Mouse (Mus musculus) ES-E14 (cell line): Measurements from ENCODE around the gene Jmjd4.

Source experiments
- CHD2 ChIP-seq: IDR thresholded peaks from 2 replicates; pipeline ENCODE4 v1.6.1; 2014; ENCODE audit warnings: mild to moderate bottlenecking, low read depth, low read length, inconsistent platforms
- HCFC1 ChIP-seq: IDR thresholded peaks from 2 replicates; pipeline ENCODE4 v1.6.1; 2012; ENCODE audit warnings: low read length, inconsistent platforms, borderline replicate concordance; ENCODE audit not compliant: insufficient read depth
- MAFK ChIP-seq: IDR thresholded peaks from 2 replicates; pipeline ENCODE4 v1.6.1; 2014; ENCODE audit warnings: mild to moderate bottlenecking, low read depth, low read length, inconsistent platforms; ENCODE audit not compliant: insufficient read depth
- ZC3H11A ChIP-seq: IDR thresholded peaks from 2 replicates; pipeline ENCODE4 v1.6.1; 2012; ENCODE audit warnings: low read depth, mild to moderate bottlenecking, inconsistent platforms, low read length, borderline replicate concordance
- ZNF384 ChIP-seq: IDR thresholded peaks from 2 replicates; pipeline ENCODE4 v1.6.1; 2012; ENCODE audit warnings: low read depth, low read length, inconsistent platforms

- TF ChIP-seq ZNF384 (no peak), CHD2 (no peak), MAFK (no peak), HCFC1 (no peak), ZC3H11A (no peak)
Measured at GRCm38 (mm10) chr11:59506713-59507074, 56.8 kb downstream of the Jmjd4 start.
